Mouse (Mus musculus): ENCODE data around the gene Stard10.

DNA sequence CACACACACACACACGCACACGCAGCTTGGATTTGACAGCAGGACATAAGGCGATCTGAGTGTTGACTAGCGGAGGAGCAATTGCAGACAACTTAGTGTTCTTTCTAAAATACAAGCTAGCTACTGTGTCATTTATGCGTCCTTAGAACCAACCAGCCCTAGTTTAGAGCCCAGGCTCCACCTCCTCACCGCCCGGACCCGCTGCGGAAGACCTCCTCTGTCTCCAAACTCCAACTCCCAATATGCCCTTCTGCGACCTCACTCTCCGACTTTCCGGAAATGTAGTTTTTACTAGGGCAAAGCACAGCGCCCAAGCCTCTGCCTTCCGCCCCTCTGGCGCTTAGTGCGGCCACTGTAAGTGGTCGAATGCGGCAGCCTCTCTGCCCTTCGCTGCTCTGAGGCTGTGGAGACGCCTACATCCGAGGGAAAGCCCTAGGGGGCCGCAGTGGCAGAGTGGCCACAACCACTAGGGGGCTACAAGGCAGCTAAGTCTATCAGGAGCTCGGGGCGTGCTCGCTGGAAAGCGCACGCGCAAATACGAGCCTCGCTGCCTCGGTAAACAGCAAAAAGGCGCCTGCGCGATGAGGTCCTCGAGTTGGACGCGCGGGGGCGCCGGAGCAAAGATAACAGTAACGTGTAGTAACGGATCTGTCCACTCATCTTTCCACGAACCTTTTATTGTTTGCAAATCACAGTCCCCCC lies 6.4 kb upstream of the Stard10 start:
- TF ChIP-seq ZNF384 (IDR thresholded peaks at IDR 0.05; ENCODE audit: low read depth, low read length), result no peak
- no peak for TF ChIP-seq CHD2 (IDR thresholded peaks at IDR 0.05; ENCODE audit: low read depth, low read length)
- TF ChIP-seq ZC3H11A (IDR thresholded peaks at IDR 0.05; ENCODE audit: borderline replicate concordance, low read depth, low read length), result 0 out of 2 replicates have a peak, but pooled peaks have one; percentile 28
- TF ChIP-seq HCFC1 (IDR thresholded peaks at IDR 0.05; ENCODE audit: borderline replicate concordance, insufficient read depth, low read length), result peak; percentile 77; the same call in 1 of the 2 replicates
